Mouse (Mus musculus) spleen, embryonic (tissue): ENCODE measurements at regions not wholly inside any gene's neighbourhood (a gene's known extent, or its start where the extent isn't known, plus 50 kb on each side); places are given as distances from the start of the nearest gene placed in this dataset.

ENCODE experiments used
- CTCF ChIA-PET: fragments of 350-600 bp; sonication (Branson Sonifier 250); formaldehyde crosslinking; loops from one replicate; lab custom pipeline; 2022; lab: Charles Lee

DNA sequence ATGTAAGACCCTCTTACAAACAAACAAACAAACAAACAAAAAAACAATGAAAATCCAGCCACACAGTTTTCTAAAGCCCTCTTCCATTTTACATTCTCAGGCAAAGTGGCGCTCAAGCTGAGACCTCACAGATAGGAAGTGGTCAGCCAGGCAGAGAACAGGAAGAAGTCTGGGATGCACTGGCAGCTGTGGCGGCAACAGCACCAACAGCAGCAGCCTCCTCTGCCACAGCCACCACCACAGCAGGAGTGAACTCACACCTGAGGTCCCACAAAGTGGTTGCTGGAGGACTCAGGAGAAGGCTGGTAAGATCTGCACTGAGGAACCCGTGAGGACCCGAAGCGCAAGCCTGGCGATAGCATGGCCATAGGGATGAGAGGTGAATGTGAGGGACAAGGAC is 156.3 kb downstream of the Grm4 start:
- CTCF ChIA-PET: no interaction called here

DNA sequence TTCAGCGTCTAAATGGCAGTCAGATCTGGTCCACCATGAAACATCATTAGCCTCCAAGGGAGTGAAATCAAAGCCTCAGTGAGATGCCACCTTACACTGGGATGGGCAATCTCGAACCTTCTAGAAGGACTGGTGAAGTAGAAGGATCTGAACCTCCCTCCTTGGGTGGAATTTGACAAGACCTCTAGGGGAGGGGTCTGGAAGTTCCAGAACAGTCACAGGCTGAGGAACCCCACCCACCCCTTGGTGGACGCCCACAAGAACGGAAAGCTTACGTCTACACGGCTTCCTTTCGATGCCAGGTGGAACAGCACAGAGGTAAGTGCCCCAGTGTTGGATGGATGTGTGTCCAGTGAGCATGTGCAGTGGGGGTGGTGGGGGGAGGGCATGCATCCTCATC is 156.9 kb downstream of the Grm4 start:
- CTCF ChIA-PET: no interaction called here

DNA sequence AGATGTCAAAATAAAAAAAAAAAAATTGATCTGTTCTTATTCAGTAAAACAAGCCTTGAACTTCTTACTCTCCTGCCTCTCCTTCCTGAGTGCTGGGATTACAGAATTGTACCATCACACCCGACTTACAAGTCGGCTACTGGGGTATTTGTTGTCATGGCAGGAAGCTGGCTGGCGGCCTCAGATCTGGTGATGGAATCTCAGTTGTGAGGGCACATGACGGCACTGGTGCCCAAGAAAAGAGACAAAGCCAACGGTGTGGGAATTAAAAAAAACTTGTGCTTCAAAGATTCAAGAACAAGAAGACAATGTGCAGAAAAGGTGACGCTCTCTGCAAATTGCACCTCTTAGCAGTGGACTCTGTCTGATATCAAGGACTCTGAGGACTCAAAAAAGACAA is 157.3 kb downstream of the Grm4 start:
- CTCF ChIA-PET: no interaction called here

DNA sequence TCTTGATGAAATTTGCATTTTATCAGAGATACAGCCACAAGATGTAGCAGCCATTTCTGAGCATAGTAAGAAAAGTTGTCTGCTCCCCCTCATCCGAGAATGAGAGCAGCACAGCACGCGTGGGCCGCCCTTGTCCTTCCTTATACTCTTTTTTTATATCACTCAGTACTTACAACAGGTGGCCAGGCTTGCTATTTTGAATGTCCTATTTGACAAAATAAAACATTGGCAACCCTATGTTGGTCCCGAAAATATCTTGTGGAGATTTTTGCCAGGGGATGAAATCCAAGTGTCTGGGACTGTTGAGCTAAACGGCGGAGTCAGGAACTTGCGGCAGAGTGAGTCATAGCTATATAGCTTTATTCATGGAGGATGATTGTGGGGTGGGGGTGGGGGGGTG is 158.0 kb upstream of the Lemd2 start:
- CTCF ChIA-PET: no interaction called here

DNA sequence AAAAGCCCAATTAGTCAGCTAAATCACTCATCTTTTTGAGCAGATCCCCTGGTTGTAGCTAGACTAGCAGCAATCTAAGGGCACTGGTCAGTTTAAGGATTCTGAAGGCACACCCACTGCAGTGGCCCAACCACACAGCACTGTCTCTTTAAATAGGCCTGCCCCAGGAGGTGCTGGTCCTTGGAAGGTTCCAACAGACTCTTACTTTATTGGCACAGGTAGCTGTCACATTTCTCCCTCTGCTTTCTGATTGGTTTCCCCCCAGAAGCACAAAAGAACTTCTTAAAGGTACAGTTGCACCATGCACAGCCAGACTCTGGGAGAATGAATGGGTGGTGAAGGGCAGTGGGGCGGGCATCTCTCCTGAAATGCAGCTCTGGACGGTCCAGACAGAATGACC is 157.1 kb upstream of the Lemd2 start:
- CTCF ChIA-PET: no interaction called here

DNA sequence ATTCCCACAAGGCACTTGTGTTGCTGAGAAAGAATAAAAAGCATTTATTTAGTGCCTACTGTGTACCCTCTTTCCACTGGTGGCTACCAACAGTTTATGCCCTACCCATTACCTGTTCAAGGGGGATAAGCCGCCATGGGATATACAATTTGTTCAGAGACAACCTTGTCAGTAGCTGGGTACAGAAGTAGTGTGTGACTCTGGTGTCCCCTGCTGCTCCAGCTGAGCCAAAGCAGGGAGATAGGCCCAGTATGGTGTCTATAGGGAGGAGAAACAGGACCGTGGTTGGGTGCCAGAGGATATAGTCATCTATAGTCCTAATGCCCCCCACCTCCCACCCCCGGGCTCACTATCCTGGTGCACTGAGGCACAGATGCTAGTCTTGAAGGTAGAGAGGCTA is 152.6 kb upstream of the Lemd2 start:
- CTCF ChIA-PET: no interaction called here

DNA sequence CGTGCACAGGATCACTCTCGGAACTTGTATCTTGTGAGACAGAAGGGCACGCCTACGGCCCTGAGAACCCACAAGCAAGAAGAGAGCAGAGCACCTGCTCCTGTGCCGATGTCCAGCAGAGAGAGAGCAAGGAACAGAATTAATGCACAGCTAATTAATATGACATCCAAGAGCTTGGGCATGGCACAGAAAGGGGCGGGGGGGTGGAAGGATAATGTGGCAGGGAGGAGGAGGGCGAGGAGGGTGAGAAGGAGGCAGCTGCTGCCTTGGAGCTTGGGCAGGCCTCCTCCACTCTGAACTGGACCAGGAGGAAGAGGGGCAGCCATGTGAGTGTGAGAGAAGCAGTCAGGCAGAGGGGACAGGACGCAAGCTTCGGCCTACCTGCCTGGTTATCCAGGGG is 151.4 kb upstream of the Lemd2 start:
- CTCF ChIA-PET: no interaction called here

DNA sequence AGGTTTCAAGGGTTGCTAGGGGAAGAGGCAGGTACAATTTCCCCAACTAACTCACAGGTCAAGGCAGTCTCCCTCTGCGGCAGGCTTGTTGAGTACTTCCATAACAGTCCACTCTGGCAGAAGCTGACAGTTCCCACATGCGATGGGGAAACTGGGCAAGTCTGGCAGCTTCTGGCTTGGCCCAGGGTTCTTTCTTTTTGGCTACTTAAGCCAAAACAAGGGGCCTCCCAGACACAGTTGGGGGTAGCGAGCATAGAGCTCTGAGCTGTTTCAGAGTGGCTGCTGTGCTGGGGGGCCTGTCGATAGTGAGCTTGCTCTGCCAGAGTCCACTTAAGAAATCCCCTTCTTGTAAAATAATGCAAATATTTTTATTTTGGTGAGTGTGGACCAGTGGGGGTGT is 150.8 kb upstream of the Lemd2 start:
- CTCF ChIA-PET: no interaction called here

DNA sequence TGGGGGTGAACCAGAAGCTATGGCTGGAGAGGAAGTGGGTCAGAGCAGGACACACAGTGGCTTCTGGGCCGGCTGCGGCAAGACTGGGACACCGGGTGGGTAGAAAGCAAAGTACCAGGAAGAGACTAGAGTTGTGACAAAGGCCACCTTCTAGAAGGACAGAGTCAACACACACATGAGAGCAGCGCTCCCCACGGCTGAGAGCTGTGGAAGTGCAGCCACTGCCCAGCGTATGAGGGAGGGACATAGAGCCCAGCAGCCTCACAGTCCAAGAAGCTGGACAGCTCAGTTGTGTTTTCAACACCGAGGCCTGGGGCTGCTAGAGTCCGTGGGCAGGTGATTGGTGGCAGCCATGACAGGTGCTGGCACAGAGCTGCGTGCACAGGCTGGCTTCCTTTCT is 145.6 kb upstream of the Lemd2 start:
- CTCF ChIA-PET: no interaction called here

DNA sequence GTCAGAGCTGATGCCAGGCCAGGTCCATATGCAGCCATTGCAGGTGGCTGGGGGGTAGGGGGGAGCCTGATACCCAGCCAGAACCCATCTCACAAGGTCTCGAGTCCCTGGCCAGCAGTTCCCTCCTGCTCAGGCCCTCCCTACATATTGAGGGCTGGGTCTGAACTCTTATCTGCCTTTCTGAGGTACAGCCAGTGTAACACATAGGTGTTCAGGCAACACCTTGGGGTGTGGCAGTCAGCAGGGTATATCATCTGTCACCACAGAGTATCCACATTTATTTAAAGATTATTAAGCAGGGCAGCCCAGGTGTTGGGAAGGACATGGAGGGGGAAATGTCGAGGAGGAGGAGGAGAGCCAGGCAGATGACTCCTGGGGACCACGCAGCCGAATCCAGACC is 145.2 kb upstream of the Lemd2 start:
- CTCF ChIA-PET: no interaction called here

DNA sequence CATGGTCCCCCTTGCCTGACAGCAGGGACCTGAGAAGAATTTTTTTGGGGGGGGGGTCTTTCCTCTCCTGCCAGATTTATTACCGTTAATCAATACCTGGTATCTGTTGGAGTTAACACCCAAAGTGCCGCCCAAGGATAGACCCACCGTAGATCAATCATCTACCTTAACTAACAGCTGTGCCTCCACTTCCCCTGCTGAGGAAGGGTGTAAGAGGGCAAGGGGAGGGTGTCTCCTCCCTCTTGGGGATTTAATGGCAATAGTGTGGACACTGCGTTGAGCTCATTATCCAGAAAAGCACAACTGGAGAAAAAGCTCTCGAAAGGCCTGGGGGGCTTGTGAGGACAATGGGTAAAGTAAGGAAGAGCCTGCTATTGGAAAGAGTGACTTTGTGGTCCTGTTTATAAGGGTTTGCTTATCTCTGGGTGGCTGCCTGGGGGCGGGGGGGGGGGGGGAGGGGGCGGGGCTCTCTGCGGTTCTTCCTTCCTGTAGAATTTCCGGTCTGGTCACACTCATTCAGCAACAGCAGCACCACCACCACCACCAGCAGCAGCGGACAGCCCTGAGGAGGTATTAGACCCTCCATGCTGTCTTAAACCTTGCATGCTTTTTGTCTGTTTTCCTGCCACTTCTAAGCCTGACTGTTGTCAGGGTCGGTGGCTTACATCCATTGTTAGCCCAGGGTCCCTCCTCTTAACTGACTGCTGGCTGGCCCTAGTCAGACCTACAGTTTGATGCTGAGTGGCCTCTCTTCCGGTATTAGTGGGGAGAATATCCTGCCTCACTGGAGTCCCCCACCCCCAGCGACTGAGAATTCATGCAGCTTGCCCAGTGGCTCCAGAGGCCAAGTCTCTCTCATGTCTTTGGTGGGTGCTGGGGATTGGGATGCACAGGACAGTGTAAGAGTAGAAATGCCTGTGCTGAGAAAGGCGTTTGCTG is 138.0 kb upstream of the Lemd2 start:
- CTCF ChIA-PET: interaction anchor here (0.7 kb wide), 2 partner anchors 162 to 440 kb away, joined by 3 to 6 read pairs; no protein-coding TSS in a partner anchor

DNA sequence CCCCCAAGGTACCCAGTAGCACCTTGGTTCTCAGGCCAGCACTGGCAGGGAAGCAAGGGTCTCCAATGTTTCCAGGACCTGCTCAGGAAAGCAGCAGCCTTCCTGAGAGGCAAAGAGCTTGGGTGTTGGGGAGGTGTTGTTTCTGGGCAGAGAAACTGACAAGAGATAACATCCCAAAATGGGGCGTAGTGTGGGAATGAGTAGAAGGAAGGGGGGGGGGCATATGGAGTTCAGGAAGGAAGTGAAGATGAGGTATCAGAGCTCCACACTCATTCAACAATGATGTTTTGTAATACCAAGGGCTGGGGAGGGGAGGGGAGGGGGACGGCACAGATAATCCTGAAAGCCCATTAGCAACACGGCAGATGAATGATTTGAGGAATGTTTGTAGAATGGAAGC is 135.6 kb upstream of the Lemd2 start:
- CTCF ChIA-PET: no interaction called here

DNA sequence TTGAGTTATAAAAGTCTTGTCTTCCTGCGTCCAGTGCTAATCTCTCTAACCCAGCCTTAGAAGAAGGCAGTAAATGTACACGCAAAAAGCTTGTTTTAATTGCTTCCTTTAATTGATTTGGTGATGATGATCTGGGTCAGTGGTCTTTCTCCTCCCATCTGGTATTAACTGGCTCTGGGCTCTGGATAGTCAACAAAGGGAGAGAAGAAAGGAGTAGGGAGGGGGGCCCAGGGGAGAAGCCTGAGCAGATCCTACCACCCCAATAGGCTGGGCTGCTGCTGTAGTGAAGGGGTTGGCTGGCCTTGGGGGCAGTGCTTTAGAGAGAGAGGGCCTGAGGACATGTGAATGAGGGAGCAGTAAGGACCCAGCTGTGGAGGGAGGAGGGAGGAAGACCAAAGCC is 135.0 kb upstream of the Lemd2 start:
- CTCF ChIA-PET: no interaction called here

DNA sequence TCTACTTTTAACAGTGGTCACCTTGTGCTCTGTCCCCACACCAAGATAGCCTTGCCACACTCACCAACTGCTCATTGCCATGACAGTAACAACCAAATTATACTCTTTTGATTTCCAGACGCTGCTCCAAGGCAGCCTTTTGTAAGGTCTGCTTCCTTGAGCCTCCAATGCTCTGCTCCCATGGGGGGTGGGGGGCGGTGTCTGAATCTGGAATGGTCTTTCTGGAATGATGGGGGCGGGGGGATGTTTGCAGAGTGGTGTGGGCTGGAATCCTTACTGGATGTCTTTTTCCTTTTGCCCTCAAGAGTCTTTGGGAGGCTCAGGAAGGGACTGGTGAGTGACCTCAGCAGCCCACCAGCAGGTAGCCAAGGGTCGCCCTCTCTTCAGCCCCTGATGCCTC is 131.4 kb upstream of the Lemd2 start:
- CTCF ChIA-PET: interaction anchor here (0.7 kb wide), 1 partner anchor 28 kb away, joined by 3 read pairs; no protein-coding TSS in a partner anchor

DNA sequence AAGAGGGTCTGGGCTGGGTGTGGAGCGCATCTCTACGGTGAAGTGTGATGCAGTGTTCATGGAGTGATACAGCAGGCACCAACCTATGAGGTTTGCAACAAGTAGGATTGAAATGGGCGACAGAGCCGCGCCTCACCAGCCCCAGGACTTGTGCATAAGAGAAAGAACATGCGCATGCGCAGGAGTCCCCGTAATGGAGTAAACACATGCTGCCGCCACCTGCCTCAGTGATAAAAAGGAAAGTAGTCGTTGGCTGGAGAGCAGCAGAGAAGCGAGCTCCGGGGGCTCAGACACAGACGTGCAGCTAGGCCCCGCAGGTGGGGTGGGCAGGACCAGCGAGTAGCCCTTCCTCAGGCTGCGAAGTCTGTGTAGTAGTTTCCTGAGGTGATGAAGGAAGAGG is 129.3 kb upstream of the Lemd2 start:
- CTCF ChIA-PET: no interaction called here

DNA sequence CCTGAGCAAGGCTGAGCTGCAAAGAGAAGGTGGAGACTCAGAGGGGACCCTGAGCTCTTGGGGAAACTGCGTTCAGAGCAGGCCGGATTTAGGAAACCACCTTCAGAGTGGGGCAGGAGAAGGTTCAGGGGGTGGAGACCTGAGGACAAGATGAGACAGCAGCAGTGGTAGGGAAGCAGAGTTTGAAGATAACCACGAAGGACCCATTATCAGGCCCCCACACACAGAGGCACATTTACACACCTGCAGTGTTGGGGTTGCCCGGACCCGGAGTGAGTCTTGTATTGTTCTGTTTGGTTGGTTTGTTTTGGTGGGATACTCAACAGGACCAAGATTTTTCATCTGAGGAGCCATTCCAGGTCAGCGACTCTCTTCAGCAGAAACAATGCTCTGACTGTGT is 128.9 kb upstream of the Lemd2 start:
- CTCF ChIA-PET: no interaction called here

DNA sequence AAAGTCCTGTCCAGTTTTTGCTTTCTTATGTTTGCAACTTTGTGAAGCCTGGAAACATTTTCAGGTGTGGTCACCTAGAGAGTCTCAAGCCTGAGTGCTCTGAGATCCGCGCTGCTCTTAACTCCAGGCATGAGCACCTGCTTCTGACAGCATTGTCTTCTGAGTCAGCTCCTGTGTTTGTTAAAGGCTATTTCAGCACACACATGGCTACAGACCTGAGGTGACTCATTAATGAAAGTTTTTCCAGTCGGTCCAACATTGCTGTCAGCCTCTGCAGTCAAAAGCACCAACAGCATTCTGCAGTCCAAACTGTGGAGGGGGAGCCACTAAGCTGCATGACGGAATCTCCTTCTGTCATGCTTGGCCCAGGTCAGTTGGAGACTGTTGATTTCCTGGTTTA is 127.8 kb upstream of the Lemd2 start:
- CTCF ChIA-PET: no interaction called here

DNA sequence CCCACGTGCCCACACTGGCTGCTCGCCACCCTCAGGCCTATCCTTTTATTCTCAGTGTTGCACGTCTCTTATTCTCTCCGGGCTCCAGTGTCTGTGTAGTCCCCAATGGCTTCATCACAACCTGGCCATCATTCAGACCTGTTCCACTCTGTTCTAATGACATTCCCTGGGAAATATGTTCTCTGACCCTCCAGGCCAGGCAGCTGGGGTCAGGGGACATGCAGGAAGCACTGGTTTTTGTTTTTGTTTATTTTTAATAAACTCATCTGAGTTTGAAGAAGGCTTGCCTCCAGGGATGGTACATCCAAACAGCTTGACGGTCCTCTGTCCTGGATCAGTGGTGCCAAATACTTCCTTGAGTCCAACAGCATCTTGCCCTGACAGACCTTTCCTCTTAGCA is 127.4 kb upstream of the Lemd2 start:
- CTCF ChIA-PET: no interaction called here

DNA sequence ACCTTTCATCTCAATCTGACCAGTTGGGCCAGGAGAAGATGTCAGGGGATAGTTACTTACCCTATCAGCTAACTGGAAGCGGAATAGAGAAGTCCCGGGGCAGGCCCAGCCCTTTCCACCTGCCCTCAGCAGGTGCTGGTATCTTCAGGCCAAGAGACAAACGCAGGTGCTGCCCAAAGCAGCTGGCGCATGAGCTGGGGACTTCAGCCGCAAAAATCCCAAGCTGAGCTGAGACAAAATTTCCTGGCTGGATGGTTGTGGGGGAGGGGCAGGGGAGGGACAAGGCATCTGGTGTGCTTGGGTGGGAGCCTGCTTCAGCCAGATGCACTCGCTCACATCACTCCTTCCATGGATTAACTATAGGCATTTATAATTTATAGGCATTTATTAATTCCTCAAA is 125.5 kb upstream of the Lemd2 start:
- CTCF ChIA-PET: no interaction called here

DNA sequence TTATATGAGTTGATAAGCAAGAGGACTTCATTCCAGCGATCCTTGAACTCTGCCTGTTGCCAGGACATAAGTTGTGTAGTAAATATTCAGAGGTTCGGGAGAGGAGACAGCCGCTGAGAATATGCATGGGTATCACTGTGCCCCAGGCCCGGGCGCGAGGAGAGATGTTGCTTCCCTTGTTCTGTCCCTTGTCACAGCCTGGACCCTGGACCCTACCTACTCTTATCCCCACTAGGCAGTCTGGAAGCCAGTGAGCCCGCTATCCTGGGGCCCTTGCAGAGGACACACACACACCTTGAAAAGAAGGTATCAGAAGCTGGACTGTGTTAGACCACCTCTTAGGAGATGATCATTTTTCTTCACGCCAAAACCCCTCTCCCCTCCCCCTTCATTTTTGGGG is 124.9 kb upstream of the Lemd2 start:
- CTCF ChIA-PET: no interaction called here

DNA sequence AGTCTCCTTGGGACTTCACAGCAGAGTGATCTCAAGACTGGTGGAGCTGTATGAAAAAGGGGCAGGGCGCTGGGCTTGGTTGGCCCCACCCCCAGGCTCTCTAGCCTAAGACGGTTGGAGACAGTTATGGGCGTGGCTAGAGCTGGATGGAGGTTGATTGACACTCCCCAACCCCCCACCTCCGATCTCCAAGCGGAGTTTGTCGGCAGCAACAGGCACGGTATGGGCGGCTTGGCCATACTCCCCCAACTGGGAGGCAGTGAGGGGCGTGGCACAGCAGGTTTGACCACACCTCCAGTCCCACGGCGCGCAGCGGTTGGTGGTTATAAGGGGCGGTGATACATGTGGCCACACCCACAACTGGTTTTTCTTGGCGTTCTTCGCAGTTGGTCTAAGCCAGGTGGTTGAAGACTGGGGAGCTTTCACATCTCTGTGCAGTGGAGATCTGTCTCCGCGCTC is 120.8 kb upstream of the Lemd2 start:
- CTCF ChIA-PET: no interaction called here

DNA sequence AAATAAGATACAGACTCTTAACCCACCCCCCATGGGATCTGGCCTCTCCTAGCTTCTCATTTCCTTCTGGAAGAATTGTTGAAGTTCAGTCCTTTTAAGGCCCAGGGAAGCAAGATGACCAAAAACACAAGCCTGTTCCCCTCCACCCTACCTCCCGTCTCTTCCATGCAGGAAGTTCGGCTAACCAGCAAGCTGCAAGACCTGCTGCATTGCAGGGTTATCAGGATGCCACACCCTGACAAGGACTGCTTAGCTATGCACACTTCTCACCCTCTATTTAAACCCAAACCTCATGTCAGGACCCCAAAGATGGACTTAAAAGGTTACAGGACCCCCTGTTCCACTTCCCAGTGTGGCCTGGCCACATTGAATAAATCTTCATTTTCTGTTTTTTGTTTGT is 119.2 kb upstream of the Lemd2 start:
- CTCF ChIA-PET: no interaction called here

DNA sequence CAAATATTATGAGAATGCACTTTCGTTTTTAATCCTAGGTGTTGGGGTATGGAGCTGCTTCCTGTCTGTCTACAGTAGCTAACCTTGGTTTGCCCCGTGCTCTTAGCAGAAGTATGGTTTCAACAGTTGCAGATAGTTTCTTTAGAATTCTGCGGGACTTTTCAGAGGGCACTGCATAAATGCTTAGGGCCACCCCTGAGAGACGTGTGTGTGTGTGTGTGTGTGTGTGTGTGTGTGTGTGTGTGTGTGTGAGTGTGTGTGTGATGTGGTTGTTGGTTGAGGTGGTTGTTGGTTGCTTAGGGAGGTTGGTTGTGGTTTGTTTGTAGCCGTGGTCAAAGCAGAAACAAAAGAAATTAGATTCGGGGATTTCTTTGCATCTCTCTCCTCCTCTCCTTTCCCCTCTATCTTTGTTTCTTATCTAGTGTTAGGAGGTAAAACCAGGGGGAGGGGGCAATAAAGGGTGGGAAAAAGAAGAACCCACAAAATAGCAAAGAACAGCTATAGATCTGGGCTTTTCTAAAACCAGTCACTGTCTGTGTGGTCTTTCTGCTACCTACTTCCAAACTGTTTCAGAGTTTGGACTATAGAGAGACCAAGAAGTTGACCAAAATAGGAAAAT is 118.7 kb upstream of the Lemd2 start:
- CTCF ChIA-PET: no interaction called here
